8 mouse cellular contexts compared by ENCODE assay signal in the genomic region with DNA sequence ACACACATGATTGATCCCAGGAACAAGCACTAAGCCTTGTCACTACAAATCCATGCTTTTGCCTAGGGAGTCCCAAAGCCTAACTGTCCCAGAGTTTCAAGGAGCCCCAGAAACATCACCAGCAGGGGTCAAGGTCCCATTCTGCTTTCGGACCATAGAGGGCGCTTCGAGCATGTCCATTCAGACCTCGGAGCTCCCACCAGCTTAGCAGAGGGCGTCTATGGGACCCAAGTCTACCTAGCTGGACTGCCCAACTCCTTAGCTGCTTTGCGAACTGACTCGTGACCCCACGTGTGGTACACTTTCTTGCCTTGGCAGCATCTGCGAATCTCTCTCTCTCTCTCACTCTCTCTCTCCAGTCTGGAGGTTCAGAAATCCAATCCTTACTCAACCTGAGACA. TPM values are rescaled to one million over a fixed set of nuclear protein-coding genes. Genes with fewer than 3 reads are reported as not detected.
DNase-seq lines count a peak whose midpoint lies in the region; ATAC-seq and TF ChIP-seq lines count a peak whose summit lies in the region.

No protein-coding gene starts in this region.

- no peaks in the 10 kb centered on the region for H3K9me3 ChIP-seq in E14TG2a.4 (ENCODE audit: low read length)
- H3K9me3 ChIP-seq in midbrain, embryonic 13.5 days: no peaks in the 10 kb centered on the region

- peak; percentile 56 for TF ChIP-seq CTCF in E14TG2a.4 (conservative IDR thresholded peaks at IDR 0.05; ENCODE audit: low read length)

- peak overlapping the region; percentile 98 for H3K9ac ChIP-seq in midbrain, embryonic 13.5 days (replicated peaks)

- peak; percentile 54 to 70 for DNase-seq in cerebellum, postnatal 14 days
- DNase-seq in cerebellum, adult 11-12 months: no peak
- DNase-seq in kidney, postnatal 25 days: peak; percentile 67 to 73
- no peak for DNase-seq in urinary bladder, adult 2 months (ENCODE audit: low spot score)
- no peak for DNase-seq in adrenal gland, adult 8-10 months

- no peaks in the 10 kb centered on the region for H3K36me3 ChIP-seq in E14TG2a.4 (ENCODE audit: insufficient read depth, low read length)
- peaks cover 12% of the 10 kb centered on the region for H3K36me3 ChIP-seq in midbrain, embryonic 13.5 days

- H3K27ac ChIP-seq in midbrain, embryonic 13.5 days: peak overlapping the region; percentile 85

- H3K4me1 ChIP-seq in E14TG2a.4 (replicated peaks; ENCODE audit: low read depth, low read length): peaks cover 37% of the 10 kb centered on the region
- H3K4me1 ChIP-seq in midbrain, embryonic 13.5 days (replicated peaks): peaks cover 91% of the 10 kb centered on the region

- 0 out of 2 replicates have a peak overlapping the region, but pooled peaks have one; percentile 20 for H3K4me3 ChIP-seq in E14TG2a.4 (replicated peaks; ENCODE audit: low read length)
- H3K4me3 ChIP-seq in midbrain, embryonic 13.5 days (replicated peaks): peak overlapping the region; percentile 82

- peak overlapping the region; percentile 75 for H3K4me2 ChIP-seq in midbrain, embryonic 13.5 days (replicated peaks)

- ATAC-seq in granulocyte monocyte progenitor cell, adult 5-6 weeks (replicated peaks; ENCODE audit: poor library complexity, severe bottlenecking): peak; percentile 58
- 0 out of 2 replicates have a peak, but pooled peaks have one; percentile 31 for ATAC-seq in midbrain, embryonic 13.5 days

- H3K27me3 ChIP-seq in E14TG2a.4 (ENCODE audit: insufficient read depth, low read length): peaks cover 86% of the 10 kb centered on the region
- peaks cover 45% of the 10 kb centered on the region for H3K27me3 ChIP-seq in midbrain, embryonic 13.5 days

- 9% methylated on average over 9 of the region's 9 CpGs for WGBS in midbrain, embryonic 13.5 days

RNA-seq across cellular contexts. Expression of gene Irx1, which starts 7.0 kb away (rescaled TPM):
- total RNA-seq in granulocyte monocyte progenitor cell, adult 5-6 weeks (2014; fragmentation: Nextera tagmentation): not detected in 2 replicates
- total RNA-seq in granulocyte monocyte progenitor cell, adult 5-6 weeks (2017): not detected in 2 replicates
- polyA plus RNA-seq in midbrain, embryonic 13.5 days (2015; fragmentation: Nextera tagmentation; extraction: Ambion mirVana): 7.6 and 13.7 TPM in 2 replicates
- polyA plus RNA-seq in urinary bladder, adult 2 months (2012; rRNA removed): 0.03 and 0.04 TPM in 2 replicates
- not detected for total RNA-seq in adrenal gland, adult 8-10 months (2022)

Comparison
In these comparisons a context has a peak if more than half of its experiments do, and no peak if none do; other contexts are left out.
1. DNase-seq: peak in cerebellum, postnatal 14 days (2 of 2) and kidney, postnatal 25 days (2 of 2); none in cerebellum, adult 11-12 months (single experiment), urinary bladder, adult 2 months (single experiment) and adrenal gland, adult 8-10 months (single experiment).